Mouse (Mus musculus) neural tube, embryonic 10.5 days (tissue): Measurements from ENCODE around the gene Fut9.

Experiments
- DNase-seq: peaks from one replicate; pipeline ENCODE4 v3.0.0-alpha.2; 2017; ENCODE audit warnings: low spot score; ENCODE audit errors: extremely low spot score

The Fut9 gene

DNA sequence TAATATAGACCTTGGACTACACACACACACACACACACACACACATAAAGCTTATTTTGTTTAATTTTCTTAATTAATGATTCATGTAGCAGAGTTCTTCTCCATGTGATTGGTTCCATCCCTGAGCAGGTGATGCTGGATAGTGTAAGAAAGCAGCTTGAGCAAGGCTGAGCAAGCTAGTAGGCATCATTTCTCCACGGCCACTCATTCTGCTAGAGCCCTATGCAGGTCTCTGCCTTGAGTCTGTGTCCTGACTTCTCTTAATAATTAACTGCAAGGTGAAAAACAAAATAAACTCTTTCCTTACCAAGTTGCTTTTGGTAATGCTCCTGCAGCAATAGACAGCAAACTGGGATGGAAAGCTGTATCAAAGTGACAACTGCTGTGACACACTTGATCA, 152.5 kb downstream of the Fut9 start:
- no peak for DNase-seq

DNA sequence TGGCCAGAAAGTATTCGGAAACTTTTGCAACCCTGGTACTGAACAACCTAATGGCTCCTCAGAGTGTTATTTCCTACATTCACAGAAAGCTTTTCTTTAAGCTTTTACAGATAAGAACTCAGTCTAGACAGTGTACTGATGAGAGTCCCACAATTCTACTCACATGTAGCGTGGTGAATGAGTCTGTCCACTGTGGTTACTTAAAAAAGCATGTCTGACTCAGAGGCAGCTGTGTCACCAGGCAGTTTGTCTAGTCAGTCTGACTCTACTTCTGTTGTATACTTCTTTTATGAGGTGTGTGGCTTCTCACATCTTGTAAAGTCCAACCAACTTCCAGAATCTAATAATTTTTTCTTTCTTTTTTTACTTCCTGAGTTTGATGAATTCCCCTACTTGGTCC, 154.5 kb downstream of the Fut9 start:
- no peak for DNase-seq

DNA sequence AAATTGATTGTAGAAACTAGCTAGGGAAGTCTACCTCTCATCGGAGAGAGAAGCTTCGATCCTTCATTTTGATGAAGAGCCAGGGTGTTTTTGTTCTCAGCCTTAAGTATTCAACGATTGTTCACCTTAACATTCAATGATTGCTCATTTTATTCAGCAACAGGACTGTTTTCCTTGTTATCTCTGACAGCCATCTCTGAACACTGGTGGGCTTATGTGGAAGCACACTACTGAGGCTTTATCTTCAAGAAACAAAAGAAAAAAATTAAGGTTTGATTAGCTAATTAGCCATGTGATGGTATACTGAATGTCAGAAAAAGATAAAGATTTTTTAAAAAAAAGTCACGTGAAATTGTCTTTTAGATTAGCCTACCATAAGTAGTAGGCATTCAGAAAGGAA, 158.1 kb downstream of the Fut9 start:
- DNase-seq: no peak

DNA sequence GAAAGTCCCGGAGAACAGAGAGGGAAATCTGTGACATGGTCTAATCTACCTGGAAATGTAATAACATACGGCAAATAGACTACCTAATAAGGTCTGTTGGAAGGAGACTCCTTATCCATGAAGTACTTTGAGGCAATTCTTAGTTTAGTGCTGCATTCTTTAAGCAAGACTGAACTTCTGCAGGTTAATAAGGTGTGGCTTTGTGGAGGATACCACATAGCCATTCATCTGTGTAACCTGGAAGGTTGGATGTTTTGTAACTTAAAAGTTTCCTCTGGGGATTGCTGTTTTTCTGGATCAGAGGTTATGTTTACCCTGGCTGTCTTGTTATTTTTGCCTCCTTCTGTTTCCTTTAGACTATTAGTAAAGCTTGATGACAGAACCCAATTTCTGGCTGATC, 166.8 kb downstream of the Fut9 start:
- no peak for DNase-seq

DNA sequence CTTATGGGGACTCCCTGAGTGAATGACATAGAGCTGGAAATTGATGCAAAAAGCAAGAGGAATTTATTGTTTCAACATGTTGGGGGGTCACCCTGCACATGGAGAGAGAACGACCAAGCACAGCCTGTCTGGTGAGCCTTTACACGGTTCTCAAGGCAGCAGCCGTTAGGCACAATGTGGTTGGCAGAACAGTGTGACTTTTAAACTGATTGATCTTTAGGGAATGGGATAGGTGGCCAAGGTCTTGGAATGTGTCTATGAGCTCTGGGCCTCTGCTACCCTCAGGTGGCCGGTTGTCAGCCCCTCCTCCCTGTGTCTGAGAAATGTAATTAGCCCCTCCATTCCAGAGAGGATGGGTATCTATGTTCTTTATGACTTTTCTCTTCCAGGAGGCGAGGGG, 171.9 kb downstream of the Fut9 start:
- DNase-seq: no peak

DNA sequence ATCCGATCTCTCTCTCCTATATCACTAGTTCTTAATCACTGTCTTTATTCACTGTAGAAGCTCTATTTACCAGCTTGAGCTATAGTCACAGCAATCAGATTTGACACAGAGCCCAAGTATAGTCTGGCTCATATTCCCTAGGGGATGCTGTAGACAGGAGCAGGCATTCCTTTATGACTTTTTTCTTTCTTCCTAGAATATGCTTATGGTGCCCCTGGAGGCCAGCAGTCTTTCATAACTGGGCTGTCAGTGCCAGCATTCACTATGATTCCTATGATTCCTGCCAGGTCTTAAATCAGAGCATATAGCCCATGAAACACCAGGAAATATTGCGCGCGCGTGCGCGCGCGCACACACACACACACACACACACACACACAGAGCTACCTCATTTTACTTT, 172.6 kb downstream of the Fut9 start:
- no peak for DNase-seq

DNA sequence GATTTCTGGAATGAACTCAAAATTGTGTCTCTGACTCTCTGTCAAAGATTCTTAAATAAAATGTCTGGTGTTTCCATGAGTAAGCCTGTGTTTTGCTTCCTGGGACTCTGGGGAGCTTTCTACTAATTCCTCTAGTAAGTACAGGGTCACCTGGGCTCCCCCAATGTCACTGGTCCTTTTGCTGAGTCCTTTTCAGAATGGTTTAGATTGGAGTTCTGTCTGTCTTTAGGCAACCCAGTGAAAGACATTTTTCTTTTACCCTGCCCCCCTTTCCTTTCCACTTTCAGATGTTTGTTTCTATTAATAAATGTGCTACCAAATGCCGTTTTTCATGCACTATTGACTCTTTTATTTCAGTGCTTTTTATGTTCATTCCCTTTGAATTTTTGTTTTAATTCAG, 173.0 kb downstream of the Fut9 start:
- DNase-seq: no peak

DNA sequence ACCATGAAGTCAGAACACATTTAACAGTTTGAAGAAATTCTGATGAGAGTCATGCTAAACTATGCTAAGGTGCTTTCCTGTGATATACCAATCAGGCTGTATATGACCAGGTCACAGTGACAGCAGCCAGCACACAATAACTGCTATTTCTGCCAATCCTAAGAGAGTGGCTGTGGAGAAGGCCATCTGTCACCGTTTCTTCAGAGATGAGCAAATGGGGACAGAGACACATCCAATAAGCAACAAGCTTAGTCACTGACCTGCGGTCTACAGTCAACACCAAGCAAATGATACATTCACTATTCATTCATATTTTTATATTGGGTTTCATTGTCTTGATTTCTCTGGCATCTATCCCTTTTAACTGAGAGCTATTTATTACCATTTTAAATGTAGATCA, 176.9 kb downstream of the Fut9 start:
- no peak for DNase-seq

DNA sequence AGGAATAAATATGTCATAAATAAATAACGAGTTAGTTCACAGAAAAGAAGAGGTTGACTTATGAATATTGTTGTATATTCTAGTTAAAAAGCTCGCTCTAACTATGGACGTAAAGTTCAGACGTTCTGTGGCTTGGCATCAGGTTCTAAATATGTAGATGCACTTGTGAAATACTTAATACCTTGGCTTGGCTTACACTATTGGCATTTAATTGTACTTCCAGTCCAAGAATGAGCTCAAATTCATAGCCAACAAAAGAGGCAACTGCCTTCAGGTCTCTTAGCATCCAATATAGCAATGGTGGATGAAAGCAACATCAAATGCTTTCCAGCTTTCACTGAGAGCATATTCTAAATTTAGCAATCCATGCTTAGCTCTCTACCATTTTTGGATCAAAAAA, 182.7 kb downstream of the Fut9 start:
- DNase-seq: no peak

DNA sequence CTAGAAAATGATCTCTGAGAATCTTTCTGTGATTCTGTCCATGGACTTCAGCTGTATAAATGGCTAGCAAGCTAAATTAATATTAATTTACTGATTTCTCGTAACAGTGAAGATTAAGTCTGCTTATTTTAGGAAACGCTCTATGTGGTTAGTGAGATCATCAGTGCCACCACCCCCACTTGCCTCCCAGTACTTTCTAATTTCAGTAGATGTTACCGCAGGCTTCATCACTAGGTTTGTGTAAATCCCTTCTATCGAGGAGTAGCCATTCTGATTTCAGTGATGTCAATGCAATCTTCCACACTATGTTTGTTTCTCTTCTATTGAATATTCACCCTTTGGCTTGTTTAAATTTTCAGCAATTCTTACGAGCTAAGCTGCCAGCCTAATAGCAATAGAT, 186.6 kb downstream of the Fut9 start:
- DNase-seq: no peak

DNA sequence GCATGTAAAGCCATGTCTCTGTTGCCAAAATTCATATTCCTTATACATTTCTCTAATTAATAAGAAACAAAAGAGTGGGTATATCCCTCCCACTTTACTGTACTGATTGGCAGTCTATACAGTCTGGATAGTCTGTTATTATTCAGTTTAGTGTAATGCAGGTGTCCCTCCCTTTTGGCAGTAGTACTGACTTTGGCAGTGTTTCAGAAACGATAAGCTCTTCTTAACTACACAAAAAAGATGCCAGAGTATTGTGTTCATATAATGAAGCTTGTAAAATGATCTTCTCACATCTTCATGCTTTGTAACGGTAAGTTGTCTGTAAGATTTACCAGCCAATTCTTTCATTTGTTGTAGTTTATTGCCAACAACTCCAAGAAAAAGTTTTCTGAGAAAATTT, 189.6 kb downstream of the Fut9 start:
- no peak for DNase-seq

DNA sequence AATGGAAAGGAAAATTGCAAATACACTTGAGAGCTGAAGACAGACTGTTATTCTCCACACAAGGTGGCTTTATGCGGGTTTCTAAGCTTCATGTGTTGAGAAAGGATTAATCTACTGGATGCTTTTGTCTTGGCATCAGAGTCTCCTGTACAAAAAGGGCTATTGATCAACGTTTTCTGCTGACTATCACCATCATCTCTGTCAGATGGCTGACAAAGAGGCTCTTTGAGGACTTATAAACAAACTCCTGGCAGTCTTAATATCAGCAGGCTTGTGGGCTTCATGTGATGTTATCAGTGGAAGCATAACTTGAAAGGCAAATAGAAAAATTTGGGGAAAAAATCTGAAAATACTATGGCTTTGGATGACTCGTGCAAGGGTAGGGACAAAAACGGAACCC, 206.8 kb downstream of the Fut9 start:
- no peak for DNase-seq
